Mouse (Mus musculus): ENCODE data around the gene Tfap2d.

GRCm38 (mm10) chr1:19209359-19209745 is 106.5 kb downstream of the Tfap2d start:
- TF ChIP-seq POLR2A (IDR thresholded peaks at IDR 0.05; ENCODE audit: low read depth, low read length) (no peak), CTCF (IDR thresholded peaks at IDR 0.05; ENCODE audit: extremely low read depth, insufficient read length, insufficient replicate concordance, low read depth, low read length) (no peak)
